Mouse (Mus musculus) neural tube, embryonic 14.5 days (tissue): ENCODE results near the gene Zcchc2. TPM values are rescaled to one million over a fixed set of nuclear protein-coding genes. Genes with fewer than 3 reads are reported as not detected.

ENCODE experiments used
- ATAC-seq: fragments of 200-750 bp; cut with Nextera tagmentation; 2 replicates; pipeline ENCODE4 v1.8.0; 2017; ENCODE audit warnings: low read depth, mild to moderate bottlenecking, moderate TSS enrichment, moderate library complexity
- H3K27ac ChIP-seq: fragments of 300-500 bp; sonication (generic); 2 replicates; pipeline ENCODE4 v1.5.1; 2014; ENCODE audit warnings: low read depth, mild to moderate bottlenecking, control low read depth, low read length, moderate library complexity, mixed read lengths
- H3K27me3 ChIP-seq: fragments of 300-500 bp; sonication (generic); 2 replicates; pipeline ENCODE4 v1.6.1; 2014; ENCODE audit warnings: low read length; ENCODE audit not compliant: control insufficient read depth, insufficient read depth
- H3K36me3 ChIP-seq: fragments of 300-500 bp; sonication (generic); 2 replicates; pipeline ENCODE4 v1.6.1; 2014; ENCODE audit warnings: low read length, mixed read lengths; ENCODE audit not compliant: control insufficient read depth, insufficient read depth
- H3K4me1 ChIP-seq: fragments of 300-500 bp; sonication (generic); 2 replicates; pipeline ENCODE4 v1.6.1; 2014; ENCODE audit warnings: low read length; ENCODE audit not compliant: control insufficient read depth, insufficient read depth
- H3K4me2 ChIP-seq: fragments of 300-500 bp; sonication (generic); 2 replicates; pipeline ENCODE4 v1.6.1; 2014; ENCODE audit warnings: mild to moderate bottlenecking, low read depth, low read length, control low read depth
- H3K4me3 ChIP-seq: fragments of 300-500 bp; sonication (generic); 2 replicates; pipeline ENCODE4 v1.5.1; 2014; ENCODE audit warnings: low read depth, low read length, control low read depth, mixed read lengths
- H3K9ac ChIP-seq: fragments of 300-500 bp; sonication (generic); replicated peaks from 2 replicates; pipeline ENCODE4 v1.6.1; 2014; ENCODE audit warnings: low read depth, mild to moderate bottlenecking, control low read depth, low read length, mixed read lengths
- H3K9me3 ChIP-seq: fragments of 300-500 bp; sonication (generic); 2 replicates; pipeline ENCODE4 v1.6.1; 2016; ENCODE audit warnings: low read length; ENCODE audit not compliant: control insufficient read depth
- WGBS: fragments of 180-500 bp; shearing (Covaris S2); extraction: QIAGEN DNeasy Blood & Tissue Kit; methylation state at CpG from one replicate; pipeline ENCODE4 v1.1.7; 2014; 5-methylcytosine and 5-hydroxymethylcytosine counted together
- polyA plus RNA-seq: library from polyadenylated mRNA; unstranded; fragments of >200 nt; fragmentation: Nextera tagmentation; extraction: Ambion mirVana; gene quantifications from 2 replicates; pipeline ENCODE4 v1.2.1, GENCODE M21; 2014

Zcchc2 gene
- polyA plus RNA-seq, 1 experiment from 2014 or later, result 3.5 TPM

DNA sequence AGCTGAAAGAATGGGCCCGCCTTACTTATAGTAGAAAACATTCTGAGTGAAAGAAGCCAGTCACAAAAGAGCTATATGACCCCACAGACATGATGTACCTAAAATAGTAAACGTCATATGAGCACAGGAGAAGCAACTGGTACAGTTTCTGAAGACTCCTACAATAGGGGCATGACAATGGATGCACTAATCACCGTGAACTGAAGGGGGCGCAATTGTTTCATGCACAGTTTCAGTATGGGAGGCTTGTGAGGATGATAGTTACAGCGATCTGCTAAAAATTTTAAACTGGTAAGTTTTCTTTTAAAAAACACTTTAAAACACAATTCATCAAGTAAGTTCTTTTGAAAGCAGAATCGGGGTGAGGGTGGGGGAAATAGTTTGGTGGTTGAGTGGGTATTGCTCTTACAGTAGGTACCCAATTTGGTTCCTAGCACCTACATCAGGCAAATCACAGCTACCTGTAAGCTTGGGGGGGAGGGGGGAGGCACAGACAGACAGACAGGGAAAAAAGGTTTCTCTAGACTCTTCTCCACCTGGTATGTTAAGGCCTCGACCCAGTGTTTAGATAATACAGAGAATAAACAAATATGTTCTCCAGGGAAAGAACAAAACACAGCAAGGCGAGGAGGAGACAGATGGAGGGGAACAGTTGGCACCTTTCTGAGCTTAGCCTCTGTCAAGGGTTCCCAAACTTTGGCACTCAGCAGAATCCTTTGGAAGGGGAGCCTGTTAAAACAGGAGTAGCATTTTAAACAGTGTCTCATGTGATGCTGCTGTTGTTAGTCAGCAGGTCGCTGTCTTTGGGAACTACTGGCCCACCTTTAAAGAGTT lies 81.2 kb downstream of the Zcchc2 start:
- ATAC-seq, result peak; percentile 77
- H3K9ac ChIP-seq, result peak overlapping the region; percentile 37; the same call in 1 of the 2 replicates
- H3K4me3 ChIP-seq, result 0 out of 2 replicates have a peak overlapping the region, but pooled peaks have one; percentile 5
- no peaks in the 10 kb centered on the region for H3K9me3 ChIP-seq
- peaks cover 9% of the 10 kb centered on the region; the same call in 1 of the 2 replicates for H3K4me1 ChIP-seq
- 10% methylated on average over 9 of the region's 9 CpGs for WGBS
- no peaks in the 10 kb centered on the region for H3K27me3 ChIP-seq
- no peak overlapping the region for H3K27ac ChIP-seq
- peak overlapping the region; percentile 41 for H3K4me2 ChIP-seq
- H3K36me3 ChIP-seq, result no peaks in the 10 kb centered on the region

DNA sequence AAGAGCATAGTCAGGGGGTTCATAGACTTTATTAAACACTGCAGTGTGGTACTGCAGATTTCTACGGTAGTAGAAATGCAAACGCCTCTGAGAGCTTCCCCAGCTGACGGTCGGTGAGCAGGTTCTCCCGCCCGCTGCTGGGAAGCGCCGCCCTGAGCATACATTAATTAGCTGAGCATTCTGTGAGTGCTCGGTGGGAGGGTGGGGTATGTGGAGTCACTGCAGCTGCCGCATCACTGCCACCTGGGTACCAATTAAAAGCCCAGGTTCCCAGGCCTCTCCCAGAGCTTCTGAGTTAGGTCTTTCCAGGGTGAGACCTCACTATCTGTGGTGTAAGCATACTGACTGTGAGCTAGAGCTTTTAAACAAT lies 81.8 kb downstream of the Zcchc2 start:
- 0 out of 2 replicates have a peak overlapping the region, but pooled peaks have one; percentile 5 for H3K4me3 ChIP-seq
- no peaks in the 10 kb centered on the region for H3K9me3 ChIP-seq
- no peaks in the 10 kb centered on the region for H3K27me3 ChIP-seq
- H3K4me2 ChIP-seq, result peak overlapping the region; percentile 41
- peak; percentile 94 for ATAC-seq
- peaks cover 9% of the 10 kb centered on the region; the same call in 1 of the 2 replicates for H3K4me1 ChIP-seq
- 2% methylated on average over 10 of the region's 10 CpGs for whole genome bisulfite sequencing
- peak overlapping the region; percentile 37; the same call in 1 of the 2 replicates for H3K9ac ChIP-seq
- H3K27ac ChIP-seq, result no peak overlapping the region
- no peaks in the 10 kb centered on the region for H3K36me3 ChIP-seq

DNA sequence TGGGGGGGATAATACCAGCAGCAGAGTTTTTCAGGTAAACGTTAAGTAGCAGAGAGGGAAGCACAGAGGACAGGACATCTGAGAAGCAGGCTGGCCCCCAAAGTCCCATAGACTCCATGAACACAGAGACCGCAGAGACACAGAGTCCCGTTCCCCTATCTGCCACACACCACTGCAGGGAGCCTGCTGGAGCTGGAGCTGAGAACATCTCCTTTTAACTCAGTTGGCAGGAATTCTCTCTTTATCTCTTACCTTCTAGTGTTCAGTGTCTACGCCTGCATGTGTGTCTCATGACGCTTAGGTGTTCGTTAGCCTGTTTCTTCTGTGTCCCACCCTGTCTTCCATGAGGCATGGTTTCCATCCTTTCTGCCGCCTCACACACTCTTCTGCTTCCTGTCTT lies 83.0 kb downstream of the Zcchc2 start:
- Histone ChIP-seq H3K27ac (no peak overlapping the region), H3K9me3 (no peaks in the 10 kb centered on the region), H3K4me3 (no peak overlapping the region), H3K36me3 (no peaks in the 10 kb centered on the region), H3K4me1 (peaks cover 9% of the 10 kb centered on the region; the same call in 1 of the 2 replicates), H3K9ac (no peak overlapping the region), H3K27me3 (no peaks in the 10 kb centered on the region), H3K4me2 (no peak overlapping the region)
- ATAC-seq, result no peak
- 81% methylated on average over 7 of the region's 7 CpGs for WGBS

DNA sequence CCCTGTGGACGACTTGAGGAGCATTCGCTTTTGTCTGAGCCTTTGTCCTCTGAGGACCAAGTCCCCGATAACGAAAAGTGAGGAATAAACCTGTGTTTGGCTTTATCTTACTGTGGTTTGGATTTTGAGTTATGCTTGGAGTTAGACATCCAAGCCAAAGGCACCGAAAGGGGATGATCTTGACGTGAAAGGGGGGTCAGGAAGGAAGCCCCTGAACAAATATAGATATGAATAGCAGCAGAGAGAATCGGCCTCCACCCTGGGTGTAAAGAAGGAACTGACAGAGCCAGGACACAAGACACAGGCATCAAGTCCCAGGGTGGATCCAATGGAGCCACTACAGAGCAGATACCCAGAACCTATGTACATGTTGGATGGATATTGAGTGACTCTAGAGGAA lies 83.9 kb downstream of the Zcchc2 start:
- 83% methylated on average over 7 of the region's 7 CpGs for WGBS
- H3K27me3 ChIP-seq, result no peaks in the 10 kb centered on the region
- no peak overlapping the region for H3K4me2 ChIP-seq
- no peak overlapping the region for H3K9ac ChIP-seq
- H3K36me3 ChIP-seq, result no peaks in the 10 kb centered on the region
- no peak overlapping the region for H3K4me3 ChIP-seq
- no peaks in the 10 kb centered on the region for H3K9me3 ChIP-seq
- peaks cover 9% of the 10 kb centered on the region; the same call in 1 of the 2 replicates for H3K4me1 ChIP-seq
- H3K27ac ChIP-seq, result no peak overlapping the region
- no peak for ATAC-seq

DNA sequence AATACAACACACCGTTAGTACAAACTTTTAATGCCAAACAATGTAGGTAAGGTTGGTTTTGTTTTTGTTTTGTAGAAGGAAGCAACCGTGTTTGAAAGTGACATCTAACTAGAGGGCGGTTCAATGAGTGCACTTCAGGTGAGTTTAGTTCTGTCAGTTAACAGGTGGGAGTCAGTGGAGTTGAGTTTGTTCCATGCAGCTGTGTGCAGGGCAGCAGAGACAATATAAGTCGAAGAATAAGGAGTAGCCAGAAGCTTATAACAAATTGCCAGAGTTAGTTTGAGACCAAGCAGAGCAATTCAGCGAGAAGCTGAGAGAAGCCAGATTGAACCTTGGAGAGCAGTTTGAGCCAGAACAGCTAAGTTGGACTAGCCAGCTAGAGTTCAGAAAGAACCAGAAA lies 84.5 kb downstream of the Zcchc2 start:
- H3K9ac ChIP-seq, result no peak overlapping the region
- no peak for ATAC-seq
- H3K36me3 ChIP-seq, result no peaks in the 10 kb centered on the region
- H3K4me2 ChIP-seq, result no peak overlapping the region
- H3K27ac ChIP-seq, result no peak overlapping the region
- peaks cover 9% of the 10 kb centered on the region; the same call in 1 of the 2 replicates for H3K4me1 ChIP-seq
- H3K27me3 ChIP-seq, result no peaks in the 10 kb centered on the region
- no peak overlapping the region for H3K4me3 ChIP-seq
- no peaks in the 10 kb centered on the region for H3K9me3 ChIP-seq
- 91% methylated on average over 5 of the region's 5 CpGs for WGBS

DNA sequence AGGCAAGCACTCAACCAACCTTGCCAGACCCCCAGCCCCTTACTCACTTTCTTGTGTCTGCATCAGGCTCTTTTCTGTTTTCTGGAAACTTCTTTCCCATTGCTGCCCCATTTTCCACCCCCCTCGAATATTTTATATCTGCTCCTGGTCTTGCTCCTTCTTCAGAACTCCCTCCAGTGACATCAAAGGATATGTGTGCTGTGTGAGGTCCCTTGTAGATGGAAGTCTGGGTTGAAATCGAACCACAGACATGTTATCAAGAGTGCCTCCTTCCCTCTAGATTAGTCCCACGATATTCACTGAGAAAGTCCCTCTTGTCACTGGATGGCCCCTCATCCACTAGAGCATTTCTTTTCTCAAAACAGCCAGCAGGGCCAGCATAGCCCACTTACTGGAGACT lies 86.4 kb downstream of the Zcchc2 start:
- WGBS, result 83% methylated on average over 3 of the region's 3 CpGs

DNA sequence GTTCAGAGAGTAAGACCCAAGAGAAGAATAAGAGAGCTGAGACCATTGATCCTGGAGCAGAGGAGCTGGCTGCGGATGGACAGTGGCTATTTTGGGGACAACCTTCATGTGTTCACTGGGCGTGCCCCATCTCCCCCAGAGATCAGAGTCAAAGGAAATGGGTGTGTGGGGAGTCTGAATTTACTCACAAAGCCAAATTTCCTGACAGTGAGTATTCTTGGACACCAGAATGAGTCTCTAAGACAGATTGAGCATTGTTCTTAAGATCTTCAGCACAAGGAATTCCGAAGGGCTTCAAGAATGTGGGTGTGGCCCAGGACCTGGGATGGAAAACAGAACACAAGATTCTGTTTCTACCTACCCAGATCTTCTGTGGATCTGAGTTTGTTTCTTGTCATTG lies 87.0 kb downstream of the Zcchc2 start:
- no peaks in the 10 kb centered on the region for H3K36me3 ChIP-seq
- H3K27ac ChIP-seq, result no peak overlapping the region
- ATAC-seq, result no peak
- 85% methylated on average over 3 of the region's 3 CpGs for WGBS
- no peaks in the 10 kb centered on the region for H3K27me3 ChIP-seq
- no peak overlapping the region for H3K4me3 ChIP-seq
- H3K9me3 ChIP-seq, result no peaks in the 10 kb centered on the region
- H3K4me1 ChIP-seq, result peaks cover 1% of the 10 kb centered on the region; the same call in 1 of the 2 replicates
- no peak overlapping the region for H3K4me2 ChIP-seq
- H3K9ac ChIP-seq, result no peak overlapping the region

More for the DNA sequence above, 86.4 kb downstream of the Zcchc2 start:
- peaks cover 7% of the 10 kb centered on the region; the same call in 1 of the 2 replicates for H3K4me1 ChIP-seq
- H3K4me2 ChIP-seq, result no peak overlapping the region
- H3K36me3 ChIP-seq, result no peaks in the 10 kb centered on the region
- no peak for ATAC-seq
- H3K9me3 ChIP-seq, result no peaks in the 10 kb centered on the region
- H3K9ac ChIP-seq, result no peak overlapping the region
- no peaks in the 10 kb centered on the region for H3K27me3 ChIP-seq
- H3K27ac ChIP-seq, result no peak overlapping the region
- H3K4me3 ChIP-seq, result no peak overlapping the region

Other genes with a start within 250 kb of the Zcchc2 start
- gene Tnfrsf11a, start 209.7 kb upstream of the Zcchc2 start, polyA plus RNA-seq, result 0.36 and 0.82 TPM in 2 replicates
- 10.3 and 11.8 TPM in 2 replicates for gene Phlpp1, start 181.3 kb downstream of the Zcchc2 start, polyA plus RNA-seq